Mouse (Mus musculus) neural tube, postnatal 0 days (tissue): ENCODE data around the gene Cops2. TPM values are rescaled to one million over a fixed set of nuclear protein-coding genes. Genes with fewer than 3 reads are reported as not detected.

Experiments
- polyA plus RNA-seq: library from polyadenylated mRNA; unstranded; fragments of >200 nt; fragmentation: Nextera tagmentation; extraction: Ambion mirVana; gene quantifications from 2 replicates; pipeline ENCODE4 v1.2.1, GENCODE M21; 2015

Cops2 gene
- polyA plus RNA-seq = 50.4 and 52.6 TPM in 2 replicates

DNA sequence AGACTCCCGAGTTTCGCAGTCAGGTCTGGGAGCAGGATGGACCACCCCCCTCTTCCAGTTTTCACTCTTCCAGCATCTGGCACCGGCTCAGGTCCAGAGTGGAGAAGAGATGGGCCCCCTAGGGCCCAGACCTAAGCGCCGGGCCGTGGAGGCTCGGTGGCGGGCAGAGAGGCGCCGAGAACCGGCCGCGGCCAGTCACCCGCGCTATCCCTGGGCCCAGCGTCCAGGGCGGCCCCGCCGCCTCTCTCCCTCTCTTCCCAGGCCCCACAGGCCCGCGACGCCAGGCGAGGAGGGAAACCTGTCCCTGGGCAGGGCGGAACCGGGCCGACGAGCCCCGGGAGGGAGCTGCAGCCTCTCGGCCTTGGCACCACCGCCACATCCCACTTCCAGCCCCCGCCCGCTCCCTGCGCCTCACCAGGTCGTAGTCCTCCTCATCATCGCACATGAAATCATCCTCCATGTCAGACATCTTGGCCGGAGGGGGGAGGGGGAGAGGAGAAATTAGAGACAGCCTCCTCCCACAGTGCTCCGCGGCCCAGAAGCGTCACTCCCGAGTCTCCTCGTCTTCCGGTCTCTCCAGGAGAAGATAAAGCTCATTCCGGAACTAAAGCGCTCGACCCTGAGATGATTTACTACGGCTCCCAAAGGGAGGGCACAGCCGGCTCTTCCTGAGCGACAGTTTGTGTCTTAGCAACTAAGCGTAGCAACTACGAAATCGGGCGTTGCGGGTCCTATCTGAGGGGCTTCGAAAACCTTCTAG lies at the start of gene Cops2, which contains the start of gene Galk2:
Gene Cops2, minus strand, starts transcription at position 619 of the 760 bp plus-strand sequence.
Gene Galk2, plus strand, starts transcription at position 589 of the 760 bp plus-strand sequence.

GRCm38 (mm10) chr2:125782719-125783109 lies 76.2 kb downstream of the Cops2 start, which contains the start of gene Secisbp2l:
Secisbp2l (minus strand) TSS chr2:125782870.

Other genes starting within 250 kb of the Cops2 start
- gene Cep152, start 234.0 kb downstream of the Cops2 start, polyA plus RNA-seq = 1.5 and 1.6 TPM in 2 replicates
- 428 and 455 TPM in 2 replicates for gene Eid1, start 186.0 kb downstream of the Cops2 start, polyA plus RNA-seq
- gene Shc4, start 135.0 kb downstream of the Cops2 start, polyA plus RNA-seq = 4.6 and 4.9 TPM in 2 replicates
- gene Secisbp2l, start 76.3 kb downstream of the Cops2 start, polyA plus RNA-seq = 28.5 and 29.8 TPM in 2 replicates
- 30.8 and 31.2 TPM in 2 replicates for gene Galk2, start within 50 bp of the Cops2 start, polyA plus RNA-seq
- gene Fgf7, start 175.5 kb upstream of the Cops2 start, polyA plus RNA-seq = 0.61 and 0.95 TPM in 2 replicates